Mouse (Mus musculus): ENCODE measurements at regions not wholly inside any gene's neighbourhood (a gene's known extent, or its start where the extent isn't known, plus 50 kb on each side); places are given as distances from the start of the nearest gene placed in this dataset.

DNA sequence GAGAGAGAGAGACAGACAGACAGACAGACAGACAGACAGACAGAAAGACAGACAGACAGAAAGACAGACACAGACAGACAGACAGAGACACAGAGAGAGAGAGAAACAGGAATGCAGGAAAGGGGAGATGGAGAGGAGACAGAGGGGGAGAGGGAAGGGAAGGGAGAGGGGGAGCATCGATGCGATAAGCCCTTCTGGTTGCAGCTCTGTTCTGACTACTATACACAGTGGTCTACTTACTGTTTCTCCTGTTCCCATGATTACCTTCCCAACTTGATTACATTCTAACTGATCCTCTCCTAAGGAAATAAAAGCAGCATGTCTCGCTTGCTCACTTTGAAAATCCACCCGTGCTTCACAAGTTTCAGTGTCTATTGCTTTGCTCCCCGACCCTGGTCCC is 116.8 kb upstream of the Selenok start:
- no peak for TF ChIP-seq POLR2A (IDR thresholded peaks at IDR 0.05; ENCODE audit: control insufficient read depth, low read depth, low read length)
- TF ChIP-seq CTCF (IDR thresholded peaks at IDR 0.05; ENCODE audit: control insufficient read depth, insufficient read depth, insufficient replicate concordance, low read depth, low read length) = no peak
